Mouse (Mus musculus): ENCODE measurements at regions not wholly inside any gene's neighbourhood (a gene's known extent, or its start where the extent isn't known, plus 50 kb on each side); places are given as distances from the start of the nearest gene placed in this dataset.
"Not testable (repeated sequence)": the region's sequence is repeated elsewhere in the genome, so short reads cannot be mapped to it uniquely, and the experiment has no call there.

- DNase-seq (ENCODE audit: low spot score): no peak
Measured at GRCm38 (mm10) chr12:29368820-29369175, 159.4 kb upstream of the Myt1l start.

- no peak for DNase-seq (ENCODE audit: low spot score)
Measured at GRCm38 (mm10) chr12:29391756-29392155, 136.4 kb upstream of the Myt1l start.

DNA sequence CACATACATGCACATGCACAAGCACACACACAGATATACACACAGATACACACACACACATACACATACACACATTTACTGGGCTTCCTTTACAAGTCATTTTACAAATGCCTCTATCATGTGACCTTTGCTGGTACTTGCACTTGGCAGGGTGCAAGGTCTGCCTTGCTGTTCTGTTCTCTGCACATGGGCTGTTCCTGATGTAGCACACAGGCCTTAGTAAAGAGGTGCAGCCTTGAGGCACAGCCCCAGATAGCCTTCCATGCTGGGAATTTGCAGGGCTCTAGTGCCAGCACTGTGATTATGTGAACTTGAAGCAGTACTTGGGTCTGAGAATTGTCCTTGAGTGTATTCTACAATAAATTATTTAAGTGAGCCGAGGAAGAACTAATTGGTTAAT lies 133.9 kb upstream of the Myt1l start:
- no peak for DNase-seq (ENCODE audit: low spot score)

DNA sequence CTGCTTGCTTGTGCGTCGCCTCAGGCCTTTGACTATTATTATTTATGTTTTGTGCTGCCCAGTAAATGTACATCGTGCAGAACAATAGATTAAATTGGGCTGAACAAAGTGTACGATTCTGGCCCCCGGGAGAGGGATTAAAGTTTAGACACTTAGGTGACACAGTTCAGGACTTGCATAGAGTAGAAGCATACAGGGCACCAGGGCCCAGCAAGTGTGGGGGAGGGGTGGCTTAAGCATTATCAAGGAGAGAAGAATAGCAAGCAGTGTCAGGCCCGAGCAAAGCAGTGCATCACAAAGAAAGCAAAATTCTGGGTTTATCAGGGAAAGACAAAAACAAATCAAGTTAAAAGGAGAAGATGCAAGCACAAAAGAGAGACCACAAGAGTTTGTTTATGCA lies 133.3 kb upstream of the Myt1l start:
- no peak for DNase-seq (ENCODE audit: low spot score)

GRCm38 (mm10) chr12:29395401-29395982 lies 132.7 kb upstream of the Myt1l start:
- no peak for DNase-seq (ENCODE audit: low spot score)

DNA sequence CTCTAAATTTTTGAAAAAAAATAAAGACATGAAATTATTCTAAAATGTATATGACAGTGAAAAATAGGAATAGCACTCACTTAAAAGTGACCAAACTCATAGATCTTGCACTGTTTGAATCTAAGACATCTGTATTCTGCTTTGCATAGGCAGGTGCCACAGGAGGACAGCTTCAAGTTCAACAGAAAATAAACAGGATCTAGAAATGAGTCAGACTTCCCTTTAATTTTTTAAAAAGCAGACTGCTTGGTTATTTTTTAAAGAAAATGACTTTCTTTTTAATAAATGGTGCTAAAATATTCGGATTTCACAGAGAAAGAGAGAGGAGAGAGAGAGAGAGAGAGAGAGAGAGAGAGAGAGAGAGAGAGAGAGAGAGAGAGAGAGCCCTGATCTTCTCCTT lies 123.8 kb upstream of the Myt1l start:
- no peak for DNase-seq (ENCODE audit: low spot score)

DNA sequence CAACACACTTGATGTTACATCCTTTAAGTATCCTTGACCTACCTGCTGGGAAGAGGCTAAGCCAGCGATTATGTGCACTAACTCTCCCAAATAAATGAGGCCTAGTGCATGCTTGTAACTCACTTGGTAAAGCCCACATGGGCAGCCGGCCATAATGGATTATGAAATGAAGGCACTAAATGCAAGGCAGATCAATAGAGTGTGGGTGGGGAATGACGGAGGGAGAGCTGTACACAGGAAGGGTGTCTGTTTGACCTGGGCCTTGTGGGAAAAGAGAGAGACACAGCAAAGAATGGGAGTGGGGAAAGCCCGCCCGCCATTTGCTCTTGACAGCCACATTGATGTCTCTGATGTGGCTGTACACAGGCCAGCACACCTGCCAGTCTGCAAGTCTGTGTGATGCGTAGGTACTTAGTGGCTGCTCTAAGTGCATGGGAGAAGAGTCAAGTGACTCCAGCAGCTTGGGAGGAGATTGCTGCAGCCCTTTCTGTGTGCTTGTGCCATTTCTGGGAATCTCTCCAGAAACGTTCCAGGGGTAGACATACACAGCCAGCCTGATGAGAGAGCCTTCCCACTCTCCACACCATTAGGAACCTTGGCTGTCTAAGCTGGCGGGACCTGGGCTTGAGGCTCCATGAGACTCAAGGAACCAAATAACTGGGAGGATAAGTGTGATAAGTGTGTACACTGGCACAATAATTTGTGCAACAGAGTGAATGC lies 118.7 kb upstream of the Myt1l start:
- no peak for DNase-seq (ENCODE audit: low spot score)

DNA sequence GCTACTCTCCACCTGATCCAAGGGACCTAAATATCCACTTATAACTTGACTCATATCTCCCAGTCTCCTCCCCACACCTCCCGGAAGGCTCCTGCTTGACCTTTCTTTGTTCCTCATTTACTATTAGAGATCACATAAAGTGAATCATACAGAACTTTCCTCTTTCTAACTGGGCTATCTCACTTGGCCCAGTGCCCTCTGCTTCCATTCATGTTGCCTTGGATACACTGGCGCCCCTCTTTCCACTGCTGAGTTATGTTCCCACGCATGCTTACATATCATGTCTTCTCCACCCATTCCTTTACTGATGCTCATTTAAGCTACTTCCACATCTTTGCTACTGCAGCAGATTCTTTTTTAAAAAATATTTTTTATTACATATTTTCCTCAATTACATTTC lies 94.2 kb upstream of the Myt1l start:
- no peak for DNase-seq (ENCODE audit: low spot score)

GRCm38 (mm10) chr12:29439343-29440019 lies 88.7 kb upstream of the Myt1l start:
- no peak for DNase-seq (ENCODE audit: low spot score)

- DNase-seq (ENCODE audit: low spot score): not testable (repeated sequence)
Measured at GRCm38 (mm10) chr12:29465201-29465600, 63.0 kb upstream of the Myt1l start.
